Mouse (Mus musculus) left cerebral cortex, adult 11 months (tissue): ENCODE data around the gene Slc6a6.
A peak's percentile ranks its signal among the peaks of the same experiment; 100 is the strongest.

Experiments used
- DNase-seq: peaks from one replicate; pipeline ENCODE4 v3.0.0; 2022; ENCODE audit warnings: low spot score

The Slc6a6 gene

GRCm38 (mm10) chr6:91669270-91669669 is 14.6 kb upstream of the Slc6a6 start:
- no peak for DNase-seq

DNA sequence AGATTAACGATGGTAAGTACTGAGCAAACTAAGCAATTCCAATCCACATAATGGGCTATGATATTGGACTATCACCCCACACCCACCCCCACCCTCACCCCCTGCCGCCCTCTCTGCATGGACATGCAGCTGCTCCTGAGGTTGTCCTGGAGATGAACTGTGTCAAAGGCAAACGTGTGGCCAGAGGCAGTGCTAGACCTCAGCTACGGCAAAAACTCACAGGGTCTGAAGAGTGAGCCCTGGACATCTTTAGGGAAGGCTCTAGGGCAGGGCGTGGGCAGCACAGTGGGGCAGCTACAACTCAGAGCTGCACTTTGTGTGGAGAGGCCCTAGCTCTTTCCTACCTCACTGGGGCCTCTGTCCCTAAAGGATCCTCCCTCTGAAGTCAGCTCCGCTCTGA is 13.6 kb upstream of the Slc6a6 start:
- DNase-seq, result no peak

DNA sequence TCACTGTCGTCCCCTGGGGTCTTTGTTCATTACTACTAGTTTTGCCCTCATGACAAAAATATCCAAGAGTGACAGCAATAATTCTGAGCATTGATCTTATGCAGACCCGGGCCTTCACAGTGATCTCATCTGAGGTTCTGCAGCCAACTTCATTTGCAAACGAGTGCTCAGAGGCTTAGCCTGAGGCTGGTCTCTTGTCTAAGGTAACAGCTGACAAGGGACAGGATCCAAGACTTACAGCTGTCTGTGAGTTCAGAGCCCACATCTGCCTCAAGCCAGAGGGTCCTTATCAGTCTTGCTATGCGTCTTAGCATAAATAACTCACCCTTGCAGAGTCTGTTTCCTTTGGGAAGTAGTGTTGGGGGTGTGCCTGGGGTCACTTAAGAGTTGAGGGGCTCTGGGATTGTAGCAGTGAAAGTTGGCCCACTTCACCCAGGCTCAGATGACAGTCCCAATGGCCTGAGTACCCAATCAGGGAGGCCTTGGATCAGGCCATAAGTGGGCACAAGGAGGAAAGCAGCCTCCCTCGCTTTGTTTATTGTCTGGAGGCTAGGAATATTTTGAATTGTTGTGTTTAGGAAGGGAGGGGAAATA is 9.0 kb upstream of the Slc6a6 start:
- DNase-seq, result no peak

DNA sequence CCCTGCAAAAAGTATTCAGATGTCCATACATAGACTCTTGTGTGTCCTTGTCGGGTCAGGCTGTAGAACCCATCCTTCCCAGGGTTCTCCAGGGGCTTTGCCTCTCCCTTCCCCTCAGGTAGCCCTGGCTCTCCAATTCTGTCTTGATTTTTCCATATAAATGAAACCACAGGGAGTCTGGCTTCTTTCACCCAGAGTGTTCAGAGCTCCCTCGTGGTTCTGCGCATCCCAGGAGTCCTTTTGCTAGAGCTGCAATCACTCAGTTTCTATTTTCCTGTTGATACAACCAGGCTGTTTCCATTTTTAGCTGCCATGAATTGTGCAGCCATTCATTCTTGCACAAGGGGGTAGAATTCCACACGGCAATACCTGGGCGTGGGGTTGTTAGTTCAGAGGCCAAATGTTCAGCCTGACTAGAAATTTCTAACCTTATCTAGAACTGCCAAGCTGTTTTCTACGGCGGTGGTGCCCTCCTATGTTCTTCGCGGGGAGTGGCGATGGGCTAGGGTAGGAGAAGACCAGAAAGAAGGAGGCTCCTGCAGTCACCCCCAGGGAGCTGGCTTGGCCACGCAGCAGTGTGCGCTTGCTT is 5.3 kb upstream of the Slc6a6 start:
- DNase-seq, result no peak

- no peak for DNase-seq
Observed at GRCm38 (mm10) chr6:91679095-91679577, 4.7 kb upstream of the Slc6a6 start.

- DNase-seq, result no peak
Observed at GRCm38 (mm10) chr6:91679716-91680115, 4.1 kb upstream of the Slc6a6 start.

DNA sequence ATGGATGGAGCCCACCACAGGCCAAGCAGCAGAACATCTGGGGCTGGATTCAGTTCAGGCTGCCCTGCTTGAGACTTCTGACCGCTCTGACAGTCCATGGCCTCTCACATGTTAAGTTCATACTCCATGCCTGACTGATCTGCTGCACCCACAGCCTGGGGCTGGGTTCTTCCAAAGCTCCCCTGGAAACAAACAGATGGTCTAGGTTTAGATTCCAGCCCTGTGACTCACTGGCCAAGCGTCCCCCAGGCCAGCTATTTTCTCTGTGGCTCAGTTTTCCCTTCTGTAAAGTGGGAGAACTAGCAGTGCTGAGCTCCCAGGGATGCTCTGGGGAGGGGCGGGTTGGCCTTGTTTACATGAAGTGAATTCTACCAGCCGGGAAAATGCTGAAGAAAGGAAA is 2.0 kb upstream of the Slc6a6 start:
- DNase-seq, result no peak

- DNase-seq, result no peak
Observed at GRCm38 (mm10) chr6:91683121-91683520, 732 bp upstream of the Slc6a6 start.

- no peak for DNase-seq
Observed at GRCm38 (mm10) chr6:91684474-91684829, 599 bp downstream of the Slc6a6 start.

GRCm38 (mm10) chr6:91684831-91685532 is 1.1 kb downstream of the Slc6a6 start:
- no peak for DNase-seq

DNA sequence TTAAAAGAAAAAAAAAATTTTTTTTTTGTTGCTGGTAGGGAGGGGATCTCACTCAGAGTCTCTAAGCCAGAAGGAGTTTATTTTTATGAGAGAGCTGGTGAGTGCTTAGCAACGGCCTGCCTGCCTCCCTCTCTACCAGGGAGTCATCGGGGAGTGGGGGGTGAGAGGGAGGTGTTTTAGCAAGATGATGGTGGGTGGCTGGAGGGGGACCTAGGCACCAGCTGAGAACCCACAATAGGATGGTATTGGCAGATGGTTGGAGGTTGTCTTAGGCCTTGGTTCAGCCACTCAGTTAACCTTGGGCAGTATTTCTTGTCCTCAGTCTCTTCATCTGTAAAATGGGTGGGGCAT is 1.7 kb downstream of the Slc6a6 start:
- DNase-seq, result peak; percentile 61

- DNase-seq, result no peak
Observed at GRCm38 (mm10) chr6:91685896-91686295, 2.0 kb downstream of the Slc6a6 start.

DNA sequence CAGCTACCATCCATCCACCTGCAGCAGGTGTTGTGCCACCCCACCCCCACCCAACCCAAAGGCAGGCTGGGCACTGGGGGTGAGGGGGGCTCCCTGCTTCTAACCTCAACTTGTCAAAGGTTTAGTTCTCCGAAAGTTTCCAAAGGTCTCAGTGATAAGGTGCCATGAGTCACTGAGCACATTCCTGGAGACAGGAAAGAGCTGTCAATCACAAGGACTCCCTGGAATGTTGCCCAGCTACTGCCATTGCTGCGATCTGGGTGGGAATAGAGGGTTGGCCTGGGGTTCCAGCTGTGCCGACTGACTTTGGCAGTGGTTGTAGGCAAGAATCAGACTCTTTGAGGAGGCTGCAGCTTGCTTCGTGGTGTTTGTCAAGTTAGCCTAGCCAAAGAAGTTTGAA is 2.7 kb downstream of the Slc6a6 start:
- DNase-seq, result no peak

DNA sequence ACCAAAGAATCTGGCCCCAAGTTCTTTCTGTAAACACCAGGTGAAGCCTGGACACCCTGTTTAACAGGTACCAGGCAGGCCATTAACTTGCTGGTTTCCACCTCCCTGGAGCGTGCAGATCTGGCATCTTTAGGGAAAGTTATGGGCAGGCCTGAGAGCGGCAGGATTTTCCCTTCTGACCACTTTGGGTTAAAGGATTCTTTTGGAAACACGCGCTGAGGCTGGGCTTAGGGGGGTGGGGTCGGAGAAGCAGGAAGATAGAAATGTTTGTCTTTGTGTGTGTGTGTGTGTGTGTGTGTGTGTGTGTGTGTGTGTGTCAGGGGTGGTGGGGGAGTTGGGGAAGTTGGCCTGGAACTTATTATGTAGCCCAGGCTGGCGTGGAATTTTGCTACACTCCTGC is 4.2 kb downstream of the Slc6a6 start:
- no peak for DNase-seq

GRCm38 (mm10) chr6:91689231-91689630 is 5.4 kb downstream of the Slc6a6 start:
- no peak for DNase-seq

GRCm38 (mm10) chr6:91690222-91690621 is 6.4 kb downstream of the Slc6a6 start:
- DNase-seq, result no peak

- no peak for DNase-seq
Observed at GRCm38 (mm10) chr6:91690646-91691045, 6.8 kb downstream of the Slc6a6 start.

- DNase-seq, result no peak
Observed at GRCm38 (mm10) chr6:91691576-91691975, 7.7 kb downstream of the Slc6a6 start.

DNA sequence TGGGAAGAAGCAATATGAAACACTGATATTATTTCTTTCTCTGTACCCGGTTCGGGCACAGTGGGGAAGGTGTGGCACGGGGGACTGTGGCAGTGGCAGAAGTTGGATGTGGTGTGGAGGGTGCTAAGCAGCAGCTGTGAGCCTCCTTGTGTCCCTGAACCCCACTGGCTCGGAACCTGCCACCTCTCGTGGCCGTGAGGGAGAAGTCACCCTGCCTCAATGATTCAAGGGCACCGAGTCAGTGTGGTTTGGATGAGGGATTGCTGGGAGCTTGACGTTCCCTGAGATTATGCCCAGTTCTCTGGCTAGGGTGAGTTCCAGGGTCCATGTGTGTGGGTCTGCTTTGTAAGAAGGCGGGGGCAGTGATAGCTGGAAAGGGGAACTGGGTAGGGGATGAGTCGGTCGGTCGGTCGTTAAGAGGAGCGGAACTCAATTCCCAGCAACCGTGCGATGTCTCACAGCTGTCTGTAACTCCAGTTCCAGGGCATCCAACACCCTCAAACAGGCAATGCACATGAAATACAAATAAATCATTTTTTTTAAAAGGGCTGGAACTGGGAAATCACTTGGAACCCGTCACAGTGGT is 9.5 kb downstream of the Slc6a6 start:
- DNase-seq, result no peak

DNA sequence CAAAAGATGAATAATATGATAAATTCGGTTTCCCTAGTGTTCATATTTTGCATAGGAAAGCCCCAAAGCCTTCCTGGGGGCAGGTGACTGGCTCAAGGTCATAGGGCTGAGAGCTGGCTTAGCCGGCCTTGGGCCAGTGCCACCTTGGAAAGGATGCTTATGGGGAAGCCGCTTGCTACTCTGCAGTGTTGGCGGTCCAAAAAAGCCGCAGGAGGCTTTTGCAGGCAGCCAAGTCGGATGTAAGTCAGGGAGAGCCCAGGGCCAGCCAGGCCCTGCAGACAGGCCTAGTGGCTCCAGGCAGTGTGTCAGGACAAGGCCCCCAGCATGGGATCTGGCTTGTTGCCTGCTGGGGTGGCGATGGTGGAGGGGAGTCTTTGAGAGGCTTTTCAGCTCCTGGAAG is 10.8 kb downstream of the Slc6a6 start:
- DNase-seq, result no peak

DNA sequence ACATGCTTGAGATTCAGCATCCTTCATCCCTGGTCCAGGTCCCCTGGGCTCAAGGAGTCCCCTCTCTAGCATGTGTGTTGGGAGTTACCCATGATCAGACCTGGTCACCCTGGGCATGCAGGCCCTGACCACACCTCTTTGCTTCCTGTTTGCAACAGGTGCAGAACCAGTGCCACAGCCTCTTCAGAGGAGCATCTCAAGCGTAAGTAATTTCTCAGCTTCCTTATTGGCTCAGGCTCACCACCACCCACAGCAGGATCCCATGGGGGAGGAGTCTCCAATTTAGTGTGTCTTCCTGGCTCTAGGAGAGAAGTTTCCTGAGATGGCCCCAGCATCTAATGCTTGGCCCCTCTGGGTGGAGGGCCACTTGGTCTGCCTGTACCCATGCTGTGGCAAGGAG is 15.0 kb downstream of the Slc6a6 start:
- no peak for DNase-seq

DNA sequence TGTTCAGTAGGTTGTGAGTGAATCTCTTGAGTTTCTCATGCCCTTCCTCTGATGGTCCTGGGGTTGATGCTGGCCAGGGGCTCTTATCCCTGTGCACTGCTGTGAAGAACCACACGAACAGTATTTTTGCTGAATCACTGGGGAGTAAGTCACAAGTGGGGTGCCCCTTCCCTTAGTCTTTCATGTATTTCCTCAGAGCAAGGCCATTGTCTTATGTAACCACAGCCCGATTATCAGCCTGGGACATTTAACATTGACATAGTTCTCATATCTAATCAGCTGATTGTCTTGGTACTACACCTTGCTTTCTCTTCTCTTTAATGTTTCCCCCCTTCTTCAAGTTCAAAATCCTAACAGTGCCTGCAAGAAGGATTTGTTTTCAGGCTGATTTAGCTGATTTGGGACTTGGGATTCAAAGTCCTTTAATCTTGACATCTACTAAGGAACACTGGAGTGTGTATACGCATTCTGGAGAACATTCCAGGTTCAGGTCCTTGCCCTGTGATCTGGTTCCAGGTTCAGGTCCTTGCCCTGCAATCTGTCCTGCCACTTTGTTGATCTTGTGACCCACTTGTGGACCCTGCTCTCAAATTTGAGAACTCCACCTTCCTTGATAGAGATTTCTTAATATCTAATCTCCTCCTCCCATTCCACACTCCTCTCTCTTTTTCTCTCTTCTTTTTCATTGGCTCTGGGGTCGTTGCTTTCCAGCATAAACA is 15.8 kb downstream of the Slc6a6 start:
- no peak for DNase-seq
